Mouse (Mus musculus): Measurements from ENCODE around the gene Actb. TPM values are rescaled to one million over a fixed set of nuclear protein-coding genes. Genes with fewer than 3 reads are reported as not detected.
A peak's percentile ranks its signal among the peaks of the same experiment; 100 is the strongest.

Actb gene
- 2,926 TPM for polyA plus RNA-seq (2021)

GRCm38 (mm10) chr5:142906532-142907047 lies at the start of gene Actb:
Gene Actb, minus strand, starts transcription at chr5:142906754.
- POLR2A ChIA-PET, result interaction anchor here (0.6 to 8.0 kb wide), 4 partner anchors 12 to 640 kb away, joined by 3 to 69 read pairs (median 10); partner anchors contain the start of gene Fbxl18
- no peak for TF ChIP-seq CTCF (IDR thresholded peaks at IDR 0.05)

DNA sequence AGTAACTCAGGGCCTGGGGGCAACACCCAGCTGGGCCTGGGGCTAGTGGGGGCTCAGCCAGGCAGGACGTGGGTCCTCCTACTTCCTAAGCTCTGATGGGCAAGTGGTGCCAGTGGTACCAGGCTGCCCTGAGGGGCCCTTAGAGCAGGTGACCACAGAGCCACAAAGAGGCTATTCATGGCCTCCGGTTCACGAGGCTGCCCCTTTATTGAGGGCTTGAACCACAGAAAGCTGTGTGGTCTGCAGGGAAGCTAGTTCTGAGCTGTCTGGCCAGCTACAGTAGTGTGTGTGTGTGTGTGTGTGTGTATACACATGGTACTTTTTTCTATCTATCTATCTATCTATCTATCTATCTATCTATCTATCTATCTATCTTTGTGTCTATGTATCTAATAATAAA lies 47.1 kb upstream of the Actb start:
- POLR2A ChIA-PET, result no interaction called here
- no peak for ATAC-seq
- CTCF ChIA-PET, result no interaction called here
- in situ Hi-C loops (cut with MboI; ENCODE audit: low pct_unique_long_range_greater_than_20kb), result no loop called here
- no peaks in the 10 kb centered on the region for H3K27me3 ChIP-seq
- no peak for TF ChIP-seq CTCF (IDR thresholded peaks at IDR 0.05)
- DNase-seq (ENCODE audit: low read depth, low spot score), result no peak

More at GRCm38 (mm10) chr5:142906532-142907047, at the start of gene Actb:
- H3K27me3 ChIP-seq, result no peaks in the 10 kb centered on the region
- peak; percentile 70 for DNase-seq (ENCODE audit: low read depth, low spot score)
- CTCF ChIA-PET, result interaction anchor here (1.5 to 6.2 kb wide), 4 partner anchors 11 to 29 kb away, joined by 3 to 35 read pairs (median 10); partner anchors contain the start of gene Fbxl18
- in situ Hi-C loops (cut with MboI; ENCODE audit: low pct_unique_long_range_greater_than_20kb), result no loop called here
- ATAC-seq, result peak; percentile 36

DNA sequence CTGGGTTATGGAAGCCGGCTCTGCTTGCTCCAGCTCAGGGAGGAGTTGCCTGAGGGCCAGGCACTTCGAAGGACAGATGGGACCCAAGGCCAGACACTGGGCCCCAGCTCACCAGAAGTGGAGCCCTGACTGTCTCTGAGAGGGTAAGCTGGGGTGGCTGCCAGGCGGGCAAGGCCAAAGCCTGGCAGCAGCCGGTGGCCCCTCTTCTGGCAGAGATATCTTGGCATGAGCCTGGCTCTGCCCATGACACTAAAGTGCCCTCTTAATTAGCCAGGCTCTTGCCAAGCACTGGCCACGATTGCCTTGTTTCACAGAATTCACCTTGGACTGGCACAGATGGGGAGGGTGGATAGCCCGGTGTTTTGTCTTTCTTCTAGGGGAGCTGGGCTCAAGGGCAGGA lies 43.9 kb upstream of the Actb start:
- ATAC-seq, result no peak
- in situ Hi-C loops (cut with MboI; ENCODE audit: low pct_unique_long_range_greater_than_20kb), result no loop called here
- H3K27me3 ChIP-seq, result no peaks in the 10 kb centered on the region
- CTCF ChIA-PET, result interaction anchor here (3.4 kb wide), 1 partner anchor 14 kb away, joined by 17 read pairs; no protein-coding TSS in a partner anchor
- POLR2A ChIA-PET, result no interaction called here
- no peak for DNase-seq (ENCODE audit: low read depth, low spot score)
- no peak for TF ChIP-seq CTCF (IDR thresholded peaks at IDR 0.05)

- H3K27me3 ChIP-seq, result no peaks in the 10 kb centered on the region
- ChIA-PET POLR2A (no interaction called here), CTCF (interaction anchor here (3.4 kb wide), 1 partner anchor 13 kb away, joined by 17 read pairs; no protein-coding TSS in a partner anchor)
- DNase-seq (ENCODE audit: low read depth, low spot score) (no peak), ATAC-seq (no peak)
- in situ Hi-C loops (cut with MboI; ENCODE audit: low pct_unique_long_range_greater_than_20kb), result no loop called here
- no peak for TF ChIP-seq CTCF (IDR thresholded peaks at IDR 0.05)
Observed at GRCm38 (mm10) chr5:142949580-142949979, 43.0 kb upstream of the Actb start.

DNA sequence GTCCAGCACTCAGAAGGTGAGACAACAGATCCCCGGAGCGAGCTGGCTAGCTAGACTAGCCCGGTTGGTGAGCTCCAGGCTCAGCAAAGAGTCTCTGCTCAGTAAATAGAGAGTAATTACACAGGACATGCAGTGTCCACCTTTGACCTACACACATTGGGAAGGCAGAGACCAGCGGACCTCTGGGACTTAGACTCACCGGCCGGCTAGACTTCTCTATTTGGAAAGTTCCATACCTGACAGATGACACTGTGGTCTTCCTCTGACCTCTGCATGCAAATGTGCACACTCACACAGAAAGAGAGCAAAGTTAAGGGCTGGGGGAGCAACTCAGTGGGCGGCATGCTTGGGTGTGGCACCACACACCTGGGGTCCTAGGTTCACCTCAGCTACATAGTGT lies 40.9 kb upstream of the Actb start:
- TF ChIP-seq CTCF (IDR thresholded peaks at IDR 0.05), result no peak
- CTCF ChIA-PET, result interaction anchor here (1.0 kb wide), 1 partner anchor 101 kb away, joined by 3 read pairs; no protein-coding TSS in a partner anchor
- POLR2A ChIA-PET, result interaction anchor here (0.6 to 0.7 kb wide), 2 partner anchors 147 to 506 kb away, joined by 4 read pairs; no protein-coding TSS in a partner anchor
- DNase-seq (ENCODE audit: low read depth, low spot score), result no peak
- H3K27me3 ChIP-seq, result no peaks in the 10 kb centered on the region
- no peak for ATAC-seq
- in situ Hi-C loops (cut with MboI; ENCODE audit: low pct_unique_long_range_greater_than_20kb), result no loop called here

GRCm38 (mm10) chr5:142944979-142945682 lies 38.6 kb upstream of the Actb start:
- no peaks in the 10 kb centered on the region for H3K27me3 ChIP-seq
- ChIA-PET CTCF (no interaction called here), POLR2A (no interaction called here)
- TF ChIP-seq CTCF (IDR thresholded peaks at IDR 0.05), result no peak
- ATAC-seq (no peak), DNase-seq (ENCODE audit: low read depth, low spot score) (no peak)
- in situ Hi-C loops (cut with MboI; ENCODE audit: low pct_unique_long_range_greater_than_20kb), result no loop called here

- no peak for ATAC-seq
- ChIA-PET CTCF (interaction anchor here (1.3 kb wide), 1 partner anchor 128 kb away, joined by 5 read pairs; no protein-coding TSS in a partner anchor), POLR2A (no interaction called here)
- in situ Hi-C loops (cut with MboI; ENCODE audit: low pct_unique_long_range_greater_than_20kb), result no loop called here
- TF ChIP-seq CTCF (IDR thresholded peaks at IDR 0.05), result peak; percentile 49
- H3K27me3 ChIP-seq, result no peaks in the 10 kb centered on the region
- no peak for DNase-seq (ENCODE audit: low read depth, low spot score)
Observed at GRCm38 (mm10) chr5:142940393-142940792, 33.8 kb upstream of the Actb start.

GRCm38 (mm10) chr5:142937956-142938727 lies 31.6 kb upstream of the Actb start:
- ATAC-seq (no peak), DNase-seq (ENCODE audit: low read depth, low spot score) (no peak)
- no peaks in the 10 kb centered on the region for H3K27me3 ChIP-seq
- CTCF ChIA-PET, result interaction anchor here (1.2 to 4.2 kb wide), 4 partner anchors 11 to 127 kb away, joined by 3 to 44 read pairs (median 20); no protein-coding TSS in a partner anchor
- no peak for TF ChIP-seq CTCF (IDR thresholded peaks at IDR 0.05)
- POLR2A ChIA-PET, result interaction anchor here (0.7 kb wide), 1 partner anchor 125 kb away, joined by 4 read pairs; no protein-coding TSS in a partner anchor
- in situ Hi-C loops (cut with MboI; ENCODE audit: low pct_unique_long_range_greater_than_20kb), result loop anchor here (5.0 kb wide), 1 partner anchor 99 kb away; no protein-coding TSS in a partner anchor

DNA sequence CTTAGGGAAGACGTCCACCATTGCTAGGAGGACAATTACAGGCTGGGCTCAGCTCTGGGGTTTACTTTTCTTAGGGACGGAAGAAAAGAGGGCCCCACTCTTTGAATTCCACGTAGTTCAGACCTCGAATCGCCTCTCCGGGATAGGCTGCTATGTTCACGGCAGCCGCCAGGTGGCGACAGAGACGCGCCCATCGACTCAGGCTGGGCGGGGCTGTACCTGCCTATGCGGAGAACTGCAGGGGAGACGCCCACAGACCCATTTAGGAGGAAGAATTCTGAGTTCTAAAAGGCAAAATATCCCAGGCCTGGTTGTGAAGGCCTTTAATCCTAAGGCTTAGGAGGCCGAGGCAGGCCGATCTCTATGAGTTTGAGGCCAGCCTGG lies 29.8 kb upstream of the Actb start:
- no peaks in the 10 kb centered on the region for H3K27me3 ChIP-seq
- peak; percentile 99 for TF ChIP-seq CTCF (IDR thresholded peaks at IDR 0.05)
- POLR2A ChIA-PET, result interaction anchor here (0.6 to 1.5 kb wide), 3 partner anchors 31 to 130 kb away, joined by 3 to 4 read pairs (median 3); no protein-coding TSS in a partner anchor
- CTCF ChIA-PET, result interaction anchor here (0.6 to 4.2 kb wide), 26 partner anchors 13 to 381 kb away, joined by 3 to 44 read pairs (median 5); partner anchors contain the start of gene Fbxl18
- DNase-seq (ENCODE audit: low read depth, low spot score) (no peak), ATAC-seq (peak; percentile 48)
- in situ Hi-C loops (cut with MboI; ENCODE audit: low pct_unique_long_range_greater_than_20kb), result loop anchor here (5.0 kb wide), 1 partner anchor 101 kb away; no protein-coding TSS in a partner anchor
